Mouse (Mus musculus): ENCODE data around the gene Stkld1.

DNA sequence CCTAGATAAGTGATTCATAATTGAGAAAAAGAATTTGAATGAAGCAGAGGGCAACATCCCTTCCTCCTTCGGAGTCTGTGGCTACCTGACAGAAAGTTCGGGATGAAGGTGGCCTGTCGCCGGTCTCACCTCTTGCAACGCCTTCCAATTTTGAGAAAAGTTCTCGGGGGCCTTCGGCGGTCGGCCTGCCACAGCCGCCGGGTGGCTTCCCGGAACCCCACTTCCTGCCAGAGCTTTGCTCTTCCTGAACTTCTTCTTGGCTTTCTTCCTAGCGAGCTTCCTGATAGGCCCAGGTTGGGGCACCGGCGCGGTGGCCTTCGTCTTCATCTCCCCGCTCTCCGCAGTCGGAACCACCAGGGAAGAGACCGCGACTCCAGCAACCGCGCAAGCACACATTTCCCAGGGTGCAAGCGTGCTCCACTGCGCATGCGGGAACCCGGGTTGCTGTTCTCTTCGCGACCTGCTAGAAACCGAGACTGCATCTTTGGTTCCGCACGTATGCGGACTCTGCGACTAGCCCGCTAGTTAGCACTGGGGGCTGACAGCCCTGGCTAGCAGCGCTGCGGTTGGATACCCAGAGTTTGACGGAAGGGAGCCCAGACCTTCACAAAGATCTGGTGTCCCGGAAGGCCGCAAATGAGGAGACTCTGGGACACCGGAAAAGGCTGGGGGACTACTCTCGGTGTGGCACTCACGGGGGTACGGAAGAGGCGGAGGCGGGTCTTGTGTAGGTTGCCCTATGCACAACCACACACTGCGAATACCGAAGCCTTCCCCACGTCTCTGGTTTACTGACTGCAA is 30.3 kb downstream of the Stkld1 start, which contains the start of gene Rexo4:
- no peak for TF ChIP-seq CTCF (IDR thresholded peaks at IDR 0.05; ENCODE audit: low read depth, low read length)
- no peak for TF ChIP-seq GATA1 (IDR thresholded peaks at IDR 0.05; ENCODE audit: borderline replicate concordance, low read length)
- TF ChIP-seq POLR2AphosphoS5 (IDR thresholded peaks at IDR 0.05; ENCODE audit: insufficient replicate concordance, low read depth, low read length), result no peak
- no peak for TF ChIP-seq TAL1 (conservative IDR thresholded peaks at IDR 0.05; ENCODE audit: low read depth, low read length)

All from G1E (cell line).